Mouse (Mus musculus): ENCODE measurements at regions not wholly inside any gene's neighbourhood (a gene's known extent, or its start where the extent isn't known, plus 50 kb on each side); places are given as distances from the start of the nearest gene placed in this dataset.

DNA sequence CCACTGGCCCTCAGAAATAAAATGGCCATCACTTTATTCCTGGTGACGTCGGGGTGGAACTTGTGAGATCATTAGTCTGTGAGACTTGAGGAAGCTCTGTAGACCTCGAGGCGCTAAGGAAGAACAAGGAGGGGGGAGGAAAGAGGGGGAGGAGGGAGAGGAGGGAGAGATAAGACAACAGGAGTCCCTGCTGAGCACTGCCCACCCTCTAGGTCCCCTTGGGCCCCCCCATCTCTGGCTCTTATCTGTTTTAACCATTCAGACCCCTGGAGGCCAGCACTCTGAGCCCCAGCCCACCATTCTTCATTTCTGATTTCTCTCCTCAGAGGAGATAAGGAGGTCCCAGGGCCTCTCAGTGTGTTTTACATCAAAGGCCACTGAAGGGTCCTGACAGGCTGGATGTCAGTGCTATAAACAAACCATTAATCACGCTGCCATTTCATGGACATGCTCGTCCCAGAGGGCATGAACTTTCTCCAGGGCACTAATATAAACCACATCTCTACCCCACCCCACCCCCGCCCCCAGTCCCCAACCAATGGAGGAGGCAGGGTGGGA is 139.0 kb downstream of the Chic2 start:
- Histone ChIP-seq H3K4me3 (ENCODE audit: low read depth, low read length) (no peak overlapping the region), H3K9me3 (ENCODE audit: low read depth, low read length) (no peaks in the 10 kb centered on the region), H3K4me1 (ENCODE audit: insufficient read depth) (no peaks in the 10 kb centered on the region; the same call in 1 of the 2 replicates), H3K4me2 (no peak overlapping the region), H3K36me3 (ENCODE audit: insufficient read depth) (no peaks in the 10 kb centered on the region), H3K27me3 (ENCODE audit: insufficient read depth, low read length) (no peaks in the 10 kb centered on the region), H3K9ac (no peak overlapping the region), H3K27ac (ENCODE audit: low read depth) (peak overlapping the region; percentile 76; the same call in 1 of the 2 replicates)
- WGBS = 6% methylated on average over 7 of the region's 7 CpGs
- ATAC-seq (ENCODE audit: insufficient read depth) = peak; percentile 86
- no peak for TF ChIP-seq CTCF (IDR thresholded peaks at IDR 0.05; ENCODE audit: low read depth)
- peak; percentile 78 for DNase-seq

GRCm38 (mm10) chr5:74904927-74905503 is 139.6 kb downstream of the Chic2 start:
- ATAC-seq (ENCODE audit: insufficient read depth) (no peak; the same call in 1 of the 2 replicates), DNase-seq (peak; percentile 51)
- H3K27me3 ChIP-seq (ENCODE audit: insufficient read depth, low read length) = no peaks in the 10 kb centered on the region
- no peak overlapping the region for H3K4me2 ChIP-seq
- no peak for TF ChIP-seq CTCF (IDR thresholded peaks at IDR 0.05; ENCODE audit: low read depth)
- WGBS = 31% methylated on average over 7 of the region's 7 CpGs
- no peaks in the 10 kb centered on the region for H3K9me3 ChIP-seq (ENCODE audit: low read depth, low read length)
- H3K4me1 ChIP-seq (ENCODE audit: insufficient read depth) = no peaks in the 10 kb centered on the region; the same call in 1 of the 2 replicates
- no peak overlapping the region for H3K4me3 ChIP-seq (ENCODE audit: low read depth, low read length)
- H3K36me3 ChIP-seq (ENCODE audit: insufficient read depth) = no peaks in the 10 kb centered on the region
- peak overlapping the region; percentile 76 for H3K27ac ChIP-seq (ENCODE audit: low read depth)
- H3K9ac ChIP-seq = no peak overlapping the region

DNA sequence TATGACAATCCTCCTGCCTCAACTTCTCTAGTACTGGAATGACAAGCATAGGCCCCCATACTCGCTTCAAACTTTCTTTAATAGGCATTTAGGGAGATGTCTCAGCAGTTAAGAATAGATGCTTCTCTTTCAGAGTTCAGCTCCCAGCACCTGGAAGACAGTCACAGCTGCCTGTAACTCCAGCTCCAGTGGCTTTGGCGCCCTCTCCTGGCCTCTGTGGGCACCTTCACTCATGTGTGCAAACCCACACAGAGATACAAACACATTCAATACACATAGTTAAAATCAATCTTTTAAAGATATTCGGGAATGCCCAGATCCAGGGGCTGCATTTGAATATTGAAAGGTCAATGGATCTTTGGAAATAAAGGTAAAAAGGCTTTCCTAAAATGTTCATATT is 140.2 kb downstream of the Chic2 start:
- no peak overlapping the region for H3K9ac ChIP-seq
- WGBS = 69% methylated on average over 3 of the region's 3 CpGs
- no peaks in the 10 kb centered on the region for H3K9me3 ChIP-seq (ENCODE audit: low read depth, low read length)
- peak overlapping the region; percentile 76; the same call in 1 of the 2 replicates for H3K27ac ChIP-seq (ENCODE audit: low read depth)
- ATAC-seq (ENCODE audit: insufficient read depth) = no peak
- no peaks in the 10 kb centered on the region for H3K36me3 ChIP-seq (ENCODE audit: insufficient read depth)
- TF ChIP-seq CTCF (IDR thresholded peaks at IDR 0.05; ENCODE audit: low read depth) = peak; percentile 55
- peak; percentile 40 for DNase-seq
- H3K27me3 ChIP-seq (ENCODE audit: insufficient read depth, low read length) = no peaks in the 10 kb centered on the region
- no peak overlapping the region for H3K4me2 ChIP-seq
- H3K4me3 ChIP-seq (ENCODE audit: low read depth, low read length) = no peak overlapping the region
- no peaks in the 10 kb centered on the region; the same call in 1 of the 2 replicates for H3K4me1 ChIP-seq (ENCODE audit: insufficient read depth)

- no peak overlapping the region for H3K27ac ChIP-seq (ENCODE audit: low read depth)
- H3K4me3 ChIP-seq (ENCODE audit: low read depth, low read length) = no peak overlapping the region
These were observed 140.9 kb downstream of the Chic2 start for GRCm38 (mm10) chr5:74903711-74904110.

GRCm38 (mm10) chr5:74897133-74897532 is 147.4 kb downstream of the Chic2 start:
- no peak overlapping the region for H3K4me2 ChIP-seq
- 85% methylated on average over 8 of the region's 8 CpGs for WGBS

More at GRCm38 (mm10) chr5:74903711-74904110, 140.9 kb downstream of the Chic2 start:
- WGBS = 89% methylated on average over 6 of the region's 6 CpGs
- TF ChIP-seq CTCF (IDR thresholded peaks at IDR 0.05; ENCODE audit: low read depth) = no peak
- Histone ChIP-seq H3K9ac (no peak overlapping the region), H3K36me3 (ENCODE audit: insufficient read depth) (no peaks in the 10 kb centered on the region), H3K27me3 (ENCODE audit: insufficient read depth, low read length) (no peaks in the 10 kb centered on the region), H3K4me2 (no peak overlapping the region), H3K4me1 (ENCODE audit: insufficient read depth) (no peaks in the 10 kb centered on the region; the same call in 1 of the 2 replicates), H3K9me3 (ENCODE audit: low read depth, low read length) (no peaks in the 10 kb centered on the region)
- no peak for DNase-seq
- ATAC-seq (ENCODE audit: insufficient read depth) = no peak

GRCm38 (mm10) chr5:74893276-74893675 is 151.3 kb downstream of the Chic2 start:
- H3K9ac ChIP-seq = no peak overlapping the region
- no peaks in the 10 kb centered on the region for H3K27me3 ChIP-seq (ENCODE audit: insufficient read depth, low read length)
- no peak overlapping the region for H3K27ac ChIP-seq (ENCODE audit: low read depth)
- no peak overlapping the region for H3K4me3 ChIP-seq (ENCODE audit: low read depth, low read length)
- TF ChIP-seq CTCF (IDR thresholded peaks at IDR 0.05; ENCODE audit: low read depth) = no peak
- 53% methylated on average over 5 of the region's 5 CpGs for WGBS
- no peak for DNase-seq
- H3K36me3 ChIP-seq (ENCODE audit: insufficient read depth) = no peaks in the 10 kb centered on the region
- ATAC-seq (ENCODE audit: insufficient read depth) = no peak
- no peaks in the 10 kb centered on the region for H3K4me1 ChIP-seq (ENCODE audit: insufficient read depth)
- H3K9me3 ChIP-seq (ENCODE audit: low read depth, low read length) = no peaks in the 10 kb centered on the region
- no peak overlapping the region for H3K4me2 ChIP-seq

More at GRCm38 (mm10) chr5:74897133-74897532, 147.4 kb downstream of the Chic2 start:
- no peak for DNase-seq
- Histone ChIP-seq H3K4me1 (ENCODE audit: insufficient read depth) (no peaks in the 10 kb centered on the region), H3K9ac (no peak overlapping the region), H3K27ac (ENCODE audit: low read depth) (no peak overlapping the region), H3K9me3 (ENCODE audit: low read depth, low read length) (no peaks in the 10 kb centered on the region), H3K4me3 (ENCODE audit: low read depth, low read length) (no peak overlapping the region), H3K36me3 (ENCODE audit: insufficient read depth) (no peaks in the 10 kb centered on the region), H3K27me3 (ENCODE audit: insufficient read depth, low read length) (no peaks in the 10 kb centered on the region)
- no peak for TF ChIP-seq CTCF (IDR thresholded peaks at IDR 0.05; ENCODE audit: low read depth)
- ATAC-seq (ENCODE audit: insufficient read depth) = no peak

DNA sequence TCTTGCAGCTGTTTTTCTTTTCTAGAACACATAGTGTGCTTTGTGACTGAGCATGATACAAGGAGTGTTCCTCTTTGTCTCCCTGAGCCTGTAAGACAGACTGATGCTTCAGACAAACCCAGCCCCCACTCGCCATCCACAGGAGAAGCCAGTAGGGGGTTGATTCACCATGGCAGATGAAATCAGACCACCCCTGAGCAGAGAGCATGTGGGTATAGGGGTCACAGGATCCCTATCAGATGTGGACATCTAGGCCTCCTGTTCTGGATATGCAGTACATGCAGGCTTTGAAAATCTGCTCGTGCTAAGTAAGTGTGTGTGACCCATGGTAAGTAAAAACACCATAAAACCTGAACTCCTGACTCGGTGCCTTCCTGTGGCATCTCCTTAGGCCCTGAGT is 153.0 kb downstream of the Chic2 start:
- no peak overlapping the region for H3K27ac ChIP-seq (ENCODE audit: low read depth)
- no peak for ATAC-seq (ENCODE audit: insufficient read depth)
- DNase-seq = no peak

More for the DNA sequence above, 153.0 kb downstream of the Chic2 start:
- WGBS = 42% methylated on average over 3 of the region's 3 CpGs
- Histone ChIP-seq H3K4me3 (ENCODE audit: low read depth, low read length) (no peak overlapping the region), H3K4me2 (no peak overlapping the region), H3K36me3 (ENCODE audit: insufficient read depth) (no peaks in the 10 kb centered on the region), H3K4me1 (ENCODE audit: insufficient read depth) (no peaks in the 10 kb centered on the region), H3K9ac (no peak overlapping the region), H3K27me3 (ENCODE audit: insufficient read depth, low read length) (no peaks in the 10 kb centered on the region), H3K9me3 (ENCODE audit: low read depth, low read length) (no peaks in the 10 kb centered on the region)
- TF ChIP-seq CTCF (IDR thresholded peaks at IDR 0.05; ENCODE audit: low read depth) = no peak

Data from lung, embryonic 14.5 days (tissue).